Mouse (Mus musculus) liver, embryonic 13.5 days (tissue): ENCODE data around the gene BC030867. TPM values are rescaled to one million over a fixed set of nuclear protein-coding genes. Genes with fewer than 3 reads are reported as not detected.

Experiments
- ATAC-seq: fragments of 200-750 bp; cut with Nextera tagmentation; 2 replicates; pipeline ENCODE4 v1.8.0; 2017; ENCODE audit warnings: low read depth, mild to moderate bottlenecking, moderate number of reproducible peaks, moderate library complexity
- DNase-seq: peaks from one replicate; pipeline ENCODE4 v3.0.0; 2022
- H3K27ac ChIP-seq: fragments of 300-500 bp; sonication (generic); 2 replicates; pipeline ENCODE4 v1.5.1; 2015; ENCODE audit warnings: moderate library complexity, mild to moderate bottlenecking, inconsistent platforms
- H3K27me3 ChIP-seq: fragments of 300-500 bp; sonication (generic); 2 replicates; pipeline ENCODE4 v1.6.1; 2015; ENCODE audit warnings: mild to moderate bottlenecking, inconsistent platforms
- H3K36me3 ChIP-seq: fragments of 300-500 bp; sonication (generic); 2 replicates; pipeline ENCODE4 v1.6.1; 2015; ENCODE audit warnings: mild to moderate bottlenecking, inconsistent platforms
- H3K4me1 ChIP-seq: fragments of 300-500 bp; sonication (generic); replicated peaks from 2 replicates; pipeline ENCODE4 v1.6.1; 2015; ENCODE audit warnings: inconsistent platforms
- H3K4me2 ChIP-seq: fragments of 300-500 bp; sonication (generic); 2 replicates; pipeline ENCODE4 v1.6.1; 2015; ENCODE audit warnings: inconsistent platforms, mild to moderate bottlenecking, moderate library complexity
- H3K4me3 ChIP-seq: fragments of 300-500 bp; sonication (generic); replicated peaks from 2 replicates; pipeline ENCODE4 v1.5.1; 2015; ENCODE audit warnings: mild to moderate bottlenecking, inconsistent platforms
- H3K9ac ChIP-seq: fragments of 300-500 bp; sonication (generic); 2 replicates; pipeline ENCODE4 v1.6.1; 2015; ENCODE audit warnings: mild to moderate bottlenecking, inconsistent platforms
- H3K9me3 ChIP-seq: fragments of 300-500 bp; sonication (generic); replicated peaks from 2 replicates; pipeline ENCODE4 v1.6.1; 2016; ENCODE audit warnings: inconsistent platforms
- WGBS: fragments of 180-500 bp; shearing (Covaris S2); methylation state at CpG from one replicate; pipeline ENCODE4 v1.1.7; 2015; ENCODE audit not compliant: insufficient replicate concordance; 5-methylcytosine and 5-hydroxymethylcytosine counted together
- polyA plus RNA-seq: library from polyadenylated mRNA; unstranded; fragments of >200 nt; fragmentation: Nextera tagmentation; extraction: Ambion mirVana; gene quantifications from 2 replicates; pipeline ENCODE4 v1.2.1, GENCODE M21; 2015

Gene BC030867
- polyA plus RNA-seq, 1 experiment from 2014 or later: 14.6 TPM

GRCm38 (mm10) chr11:102236022-102236421 is 12.7 kb upstream of the BC030867 start:
- no peaks in the 10 kb centered on the region for H3K9me3 ChIP-seq
- no peaks in the 10 kb centered on the region for H3K36me3 ChIP-seq
- no peak overlapping the region for H3K4me2 ChIP-seq
- H3K27me3 ChIP-seq: no peaks in the 10 kb centered on the region
- H3K27ac ChIP-seq: no peak overlapping the region
- DNase-seq: no peak
- H3K9ac ChIP-seq: no peak overlapping the region
- no peak overlapping the region for H3K4me3 ChIP-seq
- 6% methylated on average over 2 of the region's 2 CpGs for WGBS
- peaks cover 10% of the 10 kb centered on the region; the same call in 1 of the 2 replicates for H3K4me1 ChIP-seq
- ATAC-seq: no peak

- Histone ChIP-seq H3K27ac (no peak overlapping the region), H3K4me2 (no peak overlapping the region), H3K9me3 (no peaks in the 10 kb centered on the region), H3K27me3 (peaks cover 21% of the 10 kb centered on the region), H3K4me3 (no peak overlapping the region), H3K4me1 (peaks cover 23% of the 10 kb centered on the region), H3K36me3 (no peaks in the 10 kb centered on the region), H3K9ac (no peak overlapping the region)
- DNase-seq: no peak
- WGBS: 73% methylated on average over 6 of the region's 6 CpGs
- no peak for ATAC-seq
These were observed 8.0 kb upstream of the BC030867 start for GRCm38 (mm10) chr11:102240636-102241035.

GRCm38 (mm10) chr11:102241246-102241645 is 7.4 kb upstream of the BC030867 start:
- 60% methylated on average over 5 of the region's 5 CpGs for WGBS
- Histone ChIP-seq H3K27ac (no peak overlapping the region), H3K4me2 (no peak overlapping the region), H3K9me3 (no peaks in the 10 kb centered on the region), H3K27me3 (peaks cover 26% of the 10 kb centered on the region), H3K4me1 (peaks cover 20% of the 10 kb centered on the region), H3K4me3 (no peak overlapping the region), H3K9ac (no peak overlapping the region), H3K36me3 (no peaks in the 10 kb centered on the region)
- no peak for DNase-seq
- ATAC-seq: peak; percentile 71

- no peak for ATAC-seq
- WGBS: 49% methylated on average over 5 of the region's 5 CpGs
- H3K9ac ChIP-seq: no peak overlapping the region
- H3K4me1 ChIP-seq: peaks cover 19% of the 10 kb centered on the region
- no peaks in the 10 kb centered on the region for H3K9me3 ChIP-seq
- H3K27ac ChIP-seq: no peak overlapping the region
- no peak overlapping the region for H3K4me2 ChIP-seq
- no peaks in the 10 kb centered on the region for H3K36me3 ChIP-seq
- H3K27me3 ChIP-seq: peaks cover 26% of the 10 kb centered on the region
- H3K4me3 ChIP-seq: no peak overlapping the region
- DNase-seq: no peak
These were observed 6.8 kb upstream of the BC030867 start for GRCm38 (mm10) chr11:102241874-102242273.

GRCm38 (mm10) chr11:102244926-102245449 is 3.7 kb upstream of the BC030867 start:
- Histone ChIP-seq H3K4me3 (peak overlapping the region; percentile 25), H3K9ac (peak overlapping the region; percentile 49), H3K36me3 (no peaks in the 10 kb centered on the region), H3K4me2 (peak overlapping the region; percentile 55), H3K27me3 (peaks cover 26% of the 10 kb centered on the region), H3K27ac (no peak overlapping the region), H3K9me3 (no peaks in the 10 kb centered on the region), H3K4me1 (peaks cover 28% of the 10 kb centered on the region)
- no peak for ATAC-seq
- DNase-seq: peak; percentile 12
- 4% methylated on average over 32 of the region's 32 CpGs for WGBS

- no peak overlapping the region for H3K9ac ChIP-seq
- H3K27me3 ChIP-seq: peaks cover 26% of the 10 kb centered on the region
- ATAC-seq: no peak
- peaks cover 2% of the 10 kb centered on the region for H3K36me3 ChIP-seq
- peaks cover 32% of the 10 kb centered on the region for H3K4me1 ChIP-seq
- no peak overlapping the region for H3K4me3 ChIP-seq
- WGBS: 57% methylated on average over 14 of the region's 14 CpGs
- H3K9me3 ChIP-seq: no peaks in the 10 kb centered on the region
- no peak overlapping the region for H3K27ac ChIP-seq
- DNase-seq: no peak
- H3K4me2 ChIP-seq: peak overlapping the region; percentile 55
These were observed 3.0 kb upstream of the BC030867 start for GRCm38 (mm10) chr11:102245581-102246272.

GRCm38 (mm10) chr11:102246273-102246635 is 2.4 kb upstream of the BC030867 start:
- no peaks in the 10 kb centered on the region for H3K9me3 ChIP-seq
- no peak for DNase-seq
- no peak overlapping the region for H3K4me2 ChIP-seq
- 68% methylated on average over 6 of the region's 6 CpGs for WGBS
- ATAC-seq: no peak
- no peak overlapping the region for H3K27ac ChIP-seq
- no peak overlapping the region for H3K4me3 ChIP-seq
- peaks cover 7% of the 10 kb centered on the region for H3K36me3 ChIP-seq
- peaks cover 29% of the 10 kb centered on the region for H3K4me1 ChIP-seq
- H3K27me3 ChIP-seq: peaks cover 26% of the 10 kb centered on the region
- no peak overlapping the region for H3K9ac ChIP-seq

GRCm38 (mm10) chr11:102246871-102247270 is 1.8 kb upstream of the BC030867 start:
- no peak overlapping the region for H3K27ac ChIP-seq
- WGBS: 78% methylated on average over 4 of the region's 4 CpGs
- DNase-seq (no peak), ATAC-seq (no peak)
- peaks cover 28% of the 10 kb centered on the region for H3K4me1 ChIP-seq
- H3K27me3 ChIP-seq: peaks cover 26% of the 10 kb centered on the region
- H3K4me3 ChIP-seq: no peak overlapping the region
- H3K4me2 ChIP-seq: no peak overlapping the region
- H3K9ac ChIP-seq: no peak overlapping the region
- peaks cover 14% of the 10 kb centered on the region for H3K36me3 ChIP-seq
- no peaks in the 10 kb centered on the region for H3K9me3 ChIP-seq

- peak overlapping the region; percentile 83 for H3K4me2 ChIP-seq
- DNase-seq (peak; percentile 7), ATAC-seq (peak; percentile 3; the same call in 1 of the 2 replicates)
- H3K9ac ChIP-seq: peak overlapping the region; percentile 90
- H3K4me3 ChIP-seq: peak overlapping the region; percentile 86
- H3K27me3 ChIP-seq: peaks cover 16% of the 10 kb centered on the region
- peak overlapping the region; percentile 78 for H3K27ac ChIP-seq
- H3K4me1 ChIP-seq: peaks cover 28% of the 10 kb centered on the region
- no peaks in the 10 kb centered on the region for H3K9me3 ChIP-seq
- WGBS: 10% methylated on average over 9 of the region's 9 CpGs
- H3K36me3 ChIP-seq: peaks cover 38% of the 10 kb centered on the region
These were observed 839 bp downstream of the BC030867 start for GRCm38 (mm10) chr11:102249351-102250090.

- DNase-seq (no peak), ATAC-seq (no peak)
- H3K4me3 ChIP-seq: no peak overlapping the region
- H3K27ac ChIP-seq: no peak overlapping the region
- WGBS: 68% methylated on average over 9 of the region's 9 CpGs
- peaks cover 13% of the 10 kb centered on the region for H3K4me1 ChIP-seq
- H3K36me3 ChIP-seq: peaks cover 87% of the 10 kb centered on the region
- H3K4me2 ChIP-seq: no peak overlapping the region
- H3K27me3 ChIP-seq: no peaks in the 10 kb centered on the region
- H3K9me3 ChIP-seq: no peaks in the 10 kb centered on the region
- no peak overlapping the region for H3K9ac ChIP-seq
These were observed 8.8 kb downstream of the BC030867 start for GRCm38 (mm10) chr11:102257514-102257913.

- no peaks in the 10 kb centered on the region for H3K9me3 ChIP-seq
- H3K27me3 ChIP-seq: no peaks in the 10 kb centered on the region
- H3K4me1 ChIP-seq: peaks cover 13% of the 10 kb centered on the region
- H3K27ac ChIP-seq: no peak overlapping the region
- H3K36me3 ChIP-seq: peaks cover 86% of the 10 kb centered on the region
- H3K4me2 ChIP-seq: no peak overlapping the region; the same call in 1 of the 2 replicates
- no peak overlapping the region for H3K4me3 ChIP-seq
- no peak for ATAC-seq
- WGBS: 62% methylated on average over 6 of the region's 6 CpGs
- no peak overlapping the region for H3K9ac ChIP-seq
- no peak for DNase-seq
These were observed 9.4 kb downstream of the BC030867 start for GRCm38 (mm10) chr11:102258095-102258494.
